Mouse (Mus musculus) heart, adult 2 months (tissue): ENCODE measurements around the gene Heatr4. TPM values are rescaled to one million over a fixed set of nuclear protein-coding genes. Genes with fewer than 3 reads are reported as not detected.

Experiments
- DNase-seq, 2 experiments: peaks; one replicate each; pipeline ENCODE4 v3.0.0; 2021
- H3K27ac ChIP-seq: fragments of 200-600 bp; 2 replicates; pipeline ENCODE4 v1.8.1; 2022
- H3K27me3 ChIP-seq: fragments of 200-500 bp; 2 replicates; pipeline ENCODE4 v1.6.1; 2012; ENCODE audit warnings: mild to moderate bottlenecking, low read length, inconsistent platforms, mixed read lengths; ENCODE audit not compliant: control insufficient read depth, insufficient read depth
- H3K36me3 ChIP-seq: fragments of 200-500 bp; 2 replicates; pipeline ENCODE4 v1.6.1; 2012; ENCODE audit warnings: low read length, inconsistent platforms; ENCODE audit not compliant: control insufficient read depth, insufficient read depth
- H3K4me1 ChIP-seq: fragments of 200-500 bp; 2 replicates; pipeline ENCODE4 v1.6.1; 2011; ENCODE audit warnings: low read length; ENCODE audit not compliant: control insufficient read depth, insufficient read depth
- H3K4me3 ChIP-seq: fragments of 200-600 bp; 2 replicates; pipeline ENCODE4 v1.8.1; 2022
- H3K79me2 ChIP-seq: fragments of 200-500 bp; replicated peaks from 2 replicates; pipeline ENCODE4 v1.6.1; 2012; ENCODE audit warnings: mild to moderate bottlenecking, inconsistent platforms, low read length, moderate library complexity, mixed read lengths; ENCODE audit not compliant: control insufficient read depth, insufficient read depth
- H3K9ac ChIP-seq: fragments of 200-500 bp; 2 replicates; pipeline ENCODE4 v1.6.1; 2012; ENCODE audit warnings: low read depth, mild to moderate bottlenecking, control low read depth, inconsistent platforms, low read length, mixed read lengths
- CTCF ChIP-seq: fragments of 200-600 bp; IDR thresholded peaks from 2 replicates; pipeline ENCODE4 v1.8.1; 2022; ENCODE audit warnings: antibody characterized with exemption, mild to moderate bottlenecking, moderate library complexity
- EP300 ChIP-seq: fragments of 200-500 bp; IDR thresholded peaks from 2 replicates; pipeline ENCODE4 v1.6.1; 2011; ENCODE audit warnings: low read depth, low read length, control low read depth; ENCODE audit not compliant: insufficient read depth
- POLR2A ChIP-seq: fragments of 200-500 bp; IDR thresholded peaks from 2 replicates; pipeline ENCODE4 v1.6.1; 2011; ENCODE audit warnings: mild to moderate bottlenecking, low read depth, low read length, control low read depth; ENCODE audit not compliant: insufficient read depth
- WGBS: fragments of 180-500 bp; shearing (Covaris S2); methylation state at CpG from one replicate; pipeline ENCODE4 v1.1.7; 2018; 5-methylcytosine and 5-hydroxymethylcytosine counted together
- intact Hi-C: fragments of 180-260 bp; cut with DNase I; formaldehyde crosslinking; loops from one replicate; pipeline ENCODE4 v1.15.1; 2025
- polyA plus RNA-seq: library from polyadenylated mRNA; depleted of rRNA; stranded (reverse); fragments of >200 nt; gene quantifications from 2 replicates; pipeline ENCODE4 v1.2.3, GENCODE M21; 2012
- total RNA-seq, 2 experiments: library from RNA; stranded (reverse); gene quantifications; 2 replicates each; pipeline ENCODE4 v1.2.3; 2021

The Heatr4 gene
- total and polyA plus RNA-seq, 3 experiments = not detected

DNA sequence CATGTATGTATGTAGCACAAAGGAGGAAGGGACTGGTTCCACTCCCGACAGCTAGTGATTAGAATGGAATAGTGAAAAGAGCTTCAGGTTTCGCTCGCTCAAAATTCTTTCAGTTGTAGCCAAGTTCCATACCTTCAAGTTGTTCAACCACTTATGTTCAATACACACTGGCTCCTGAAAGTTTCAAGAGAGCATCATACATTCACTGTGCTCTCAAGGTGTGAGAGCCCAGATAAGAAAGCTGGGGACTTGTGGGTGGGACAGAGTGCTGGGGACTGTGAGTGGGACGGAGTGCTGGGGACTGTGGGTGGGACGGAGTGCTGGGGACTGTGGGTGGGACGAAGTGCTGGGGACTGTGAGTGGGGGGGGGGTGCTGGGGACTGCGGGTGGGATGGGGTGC is 19.4 kb downstream of the Heatr4 start:
- Histone ChIP-seq H3K9ac (no peak overlapping the region), H3K27me3 (no peaks in the 10 kb centered on the region), H3K36me3 (no peaks in the 10 kb centered on the region), H3K27ac (no peak overlapping the region), H3K79me2 (no peaks in the 10 kb centered on the region), H3K4me3 (no peak overlapping the region), H3K4me1 (no peaks in the 10 kb centered on the region)
- TF ChIP-seq CTCF (no peak), POLR2A (no peak), EP300 (no peak)
- intact Hi-C loops = no loop called here
- 83% methylated on average over 7 of the region's 7 CpGs for WGBS
- DNase-seq = no peak

GRCm38 (mm10) chr12:83958278-83958677 is 26.4 kb downstream of the Heatr4 start:
- Histone ChIP-seq H3K79me2 (no peaks in the 10 kb centered on the region), H3K4me3 (no peak overlapping the region), H3K27me3 (no peaks in the 10 kb centered on the region), H3K27ac (no peak overlapping the region), H3K4me1 (no peaks in the 10 kb centered on the region), H3K36me3 (no peaks in the 10 kb centered on the region), H3K9ac (no peak overlapping the region)
- TF ChIP-seq CTCF (no peak), EP300 (no peak)
- WGBS = 74% methylated on average over 9 of the region's 9 CpGs
- intact Hi-C loops = no loop called here
- DNase-seq = no peak

GRCm38 (mm10) chr12:83951711-83952575 is 32.7 kb downstream of the Heatr4 start:
- Histone ChIP-seq H3K4me3 (peak overlapping the region; percentile 98), H3K36me3 (peaks cover 4% of the 10 kb centered on the region), H3K79me2 (no peaks in the 10 kb centered on the region; the same call in none of the 2 replicates), H3K4me1 (peaks cover 12% of the 10 kb centered on the region), H3K27ac (no peak overlapping the region; the same call in 1 of the 2 replicates), H3K27me3 (no peaks in the 10 kb centered on the region), H3K9ac (no peak overlapping the region)
- 54% methylated on average over 32 of the region's 32 CpGs for WGBS
- DNase-seq = no peak
- intact Hi-C loops = loop anchor here (2.0 kb wide), 1 partner anchor 31 kb away; the partner anchor contains the start of gene Numb
- TF ChIP-seq CTCF (no peak), EP300 (no peak), POLR2A (no peak)

- WGBS = 1% methylated on average over 108 of the region's 116 CpGs
- peaks cover 4% of the 10 kb centered on the region for H3K36me3 ChIP-seq
- peaks cover 12% of the 10 kb centered on the region for H3K4me1 ChIP-seq
- DNase-seq = peak in 1 of 2 experiments; percentile 58
- no peaks in the 10 kb centered on the region; the same call in none of the 2 replicates for H3K79me2 ChIP-seq
- H3K4me3 ChIP-seq = peak overlapping the region; percentile 98
- H3K27ac ChIP-seq = peak overlapping the region; percentile 87
- peak overlapping the region; percentile 80 for H3K9ac ChIP-seq
- H3K27me3 ChIP-seq = no peaks in the 10 kb centered on the region
- TF ChIP-seq POLR2A (no peak), CTCF (no peak), EP300 (no peak)
- intact Hi-C loops = loop anchor here (2.0 kb wide), 1 partner anchor 30 kb away; the partner anchor contains the start of gene Numb
These were observed 33.6 kb downstream of the Heatr4 start for GRCm38 (mm10) chr12:83950840-83951701.

GRCm38 (mm10) chr12:83950493-83950839 is 34.2 kb downstream of the Heatr4 start, which contains the start of gene Riox1:
Gene Riox1 (plus strand): TSS chr12:83950608.
- Histone ChIP-seq H3K27ac (peak within 1 kb of the TSS; percentile 87), H3K4me3 (peak within 1 kb of the TSS; percentile 98), H3K9ac (peak within 1 kb of the TSS; percentile 80), H3K27me3 (no peaks in the 10 kb centered on the region), H3K79me2 (no peaks in the 10 kb centered on the region; the same call in none of the 2 replicates), H3K4me1 (peaks cover 12% of the 10 kb centered on the region), H3K36me3 (peaks cover 4% of the 10 kb centered on the region)
- intact Hi-C loops = loop anchor here (2.0 kb wide), 1 partner anchor 30 kb away; the partner anchor contains the start of gene Numb
- under 1% methylated on average over 37 of the region's 37 CpGs for WGBS
- TF ChIP-seq POLR2A (peak; percentile 65), CTCF (peak; percentile 19; the same call in 1 of the 2 replicates), EP300 (peak; percentile 65)
- peak; percentile 90 to 91 for DNase-seq
